Mouse (Mus musculus) lung, postnatal 4 days (tissue): ENCODE measurements at regions not wholly inside any gene's neighbourhood (a gene's known extent, or its start where the extent isn't known, plus 50 kb on each side); places are given as distances from the start of the nearest gene placed in this dataset.

Experiments used
- DNase-seq, 2 experiments: peaks; one replicate each; pipeline ENCODE4 v3.0.0; 2021

GRCm38 (mm10) chr2:57772315-57772714 is 225.4 kb upstream of the Galnt5 start:
- DNase-seq, result no peak

GRCm38 (mm10) chr2:57776154-57776553 is 221.5 kb upstream of the Galnt5 start:
- no peak for DNase-seq

DNA sequence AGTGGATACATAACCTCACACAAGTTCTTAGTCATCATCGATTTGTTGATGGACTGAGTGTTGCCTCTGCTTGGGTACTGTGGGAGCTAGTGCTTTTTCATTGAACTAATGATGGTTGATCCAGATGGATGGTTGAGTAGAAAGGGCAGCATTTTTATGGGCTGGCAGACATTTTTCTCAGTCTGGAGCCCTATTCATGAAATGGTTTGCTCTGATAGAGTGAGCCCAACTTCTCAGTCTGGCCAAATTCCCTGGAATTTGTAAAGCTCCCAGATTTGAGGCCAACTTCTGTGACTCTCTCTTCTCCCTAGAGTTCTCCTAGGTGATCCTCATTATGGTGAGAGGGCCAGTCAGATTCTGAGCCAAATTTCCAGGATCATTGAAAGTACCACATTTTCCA is 216.8 kb upstream of the Galnt5 start:
- no peak for DNase-seq

DNA sequence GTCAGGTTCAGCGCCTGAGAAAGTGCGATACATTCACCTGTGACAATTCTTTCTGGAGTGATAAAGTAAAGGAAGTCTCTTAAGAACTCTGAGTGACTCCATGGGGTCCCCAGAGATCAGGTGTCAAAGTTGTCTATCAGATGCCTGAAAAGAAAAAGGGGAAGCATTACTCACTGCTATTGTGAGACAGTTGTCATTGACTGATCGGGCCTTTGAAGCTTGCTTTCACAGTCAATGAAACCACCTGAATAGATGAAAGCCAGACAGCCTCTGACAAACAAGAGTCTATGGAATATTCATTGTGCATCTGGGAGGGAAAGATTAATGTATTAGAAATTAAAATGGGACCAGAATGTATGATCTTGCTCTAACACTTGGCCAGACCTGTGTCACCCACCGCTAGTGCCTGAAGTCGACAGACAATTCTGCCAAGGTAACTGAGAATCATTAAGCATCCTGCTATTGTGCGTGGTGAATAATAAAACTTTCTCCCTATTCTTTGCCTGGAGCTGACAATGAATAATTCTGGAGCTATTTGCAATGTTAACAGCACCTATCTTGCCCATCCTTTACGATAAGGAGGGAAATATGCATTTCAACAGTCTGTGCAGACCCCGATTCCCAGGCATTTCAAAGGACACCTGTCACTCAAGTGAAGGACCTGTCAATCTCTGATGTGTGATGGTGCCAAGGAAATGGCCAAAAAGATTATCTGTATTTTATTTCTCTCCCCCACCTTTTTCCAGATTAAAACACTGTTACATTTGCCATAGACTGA is 204.0 kb upstream of the Galnt5 start:
- DNase-seq, result no peak

DNA sequence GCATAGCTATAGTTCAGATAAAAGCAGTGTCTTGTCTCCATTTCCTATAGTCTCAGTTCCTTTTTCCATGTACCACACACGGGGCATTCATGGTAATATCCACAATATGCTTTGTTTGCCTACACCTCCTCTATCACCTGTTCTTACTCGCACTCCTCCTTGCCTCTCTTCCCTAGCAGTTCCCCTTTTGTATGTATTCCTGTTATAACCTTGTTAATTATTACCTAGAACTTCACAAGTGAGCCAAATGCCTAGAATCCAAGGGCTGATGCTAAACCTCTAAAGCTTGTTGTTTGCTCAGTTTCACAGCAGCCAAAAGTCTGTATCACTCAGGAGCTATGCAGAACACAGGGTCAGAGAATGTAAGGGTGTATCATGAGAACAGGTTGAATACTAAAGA is 198.4 kb upstream of the Galnt5 start:
- DNase-seq, result no peak

GRCm38 (mm10) chr2:57807911-57808310 is 189.8 kb upstream of the Galnt5 start:
- DNase-seq, result no peak

DNA sequence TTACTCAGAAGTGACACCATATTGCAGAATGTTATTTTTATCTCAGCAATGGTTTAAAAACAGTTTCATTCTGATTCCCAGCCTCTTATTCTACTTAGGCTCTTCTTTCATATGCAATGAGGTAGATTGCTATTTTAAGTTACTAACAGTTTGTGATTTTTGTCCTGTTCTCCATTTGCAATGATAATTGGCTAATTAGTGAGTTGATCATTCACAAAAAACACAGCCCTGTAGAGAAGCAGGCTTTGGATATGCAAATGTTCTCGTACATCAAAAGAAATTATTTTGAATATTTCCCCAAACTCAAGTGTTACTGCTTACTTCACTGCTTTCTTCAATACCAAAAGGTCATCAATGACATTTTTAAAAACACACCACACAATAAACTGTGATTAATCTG is 184.7 kb upstream of the Galnt5 start:
- no peak for DNase-seq

GRCm38 (mm10) chr2:57820343-57820742 is 177.3 kb upstream of the Galnt5 start:
- DNase-seq, result no peak

DNA sequence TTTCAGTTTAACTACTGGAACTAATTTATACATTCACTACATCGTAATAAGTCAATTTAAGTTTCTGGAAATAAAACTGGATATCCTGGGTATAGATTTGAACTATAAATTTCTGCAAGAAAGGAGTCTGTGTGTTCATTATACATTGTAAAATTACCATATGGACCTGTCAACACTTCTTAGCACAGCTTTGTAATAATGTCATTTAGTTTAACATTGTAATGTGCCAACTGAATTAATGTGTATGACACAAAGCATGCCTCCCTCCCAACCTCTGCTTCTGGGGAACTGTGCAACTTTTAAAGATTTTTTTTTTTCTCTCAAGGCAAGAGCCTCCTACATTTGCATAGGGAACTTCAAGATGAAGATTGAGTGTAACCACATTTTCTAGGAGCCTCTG is 176.8 kb upstream of the Galnt5 start:
- no peak for DNase-seq

DNA sequence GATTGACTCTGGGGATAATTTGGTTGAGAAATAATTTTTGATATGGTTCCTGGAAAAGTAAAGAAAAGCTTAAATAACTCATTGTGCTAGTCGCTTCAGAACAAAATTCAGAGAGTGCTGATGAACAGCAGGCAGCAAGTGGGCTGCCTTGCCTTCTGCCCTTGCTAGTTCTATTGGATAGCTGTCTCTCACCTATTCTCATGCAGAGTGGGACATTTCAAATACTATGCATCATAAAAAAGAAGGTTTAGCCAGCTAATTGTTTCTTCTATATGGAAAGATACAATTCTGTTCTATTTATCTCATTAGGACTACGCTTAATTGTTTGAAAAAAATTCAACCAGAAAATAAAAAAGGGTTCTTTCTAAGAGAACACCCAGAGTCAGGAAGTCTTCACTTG is 169.4 kb upstream of the Galnt5 start:
- no peak for DNase-seq

GRCm38 (mm10) chr2:57832565-57833355 is 164.9 kb upstream of the Galnt5 start:
- DNase-seq, result peak in 1 of 2 experiments; percentile 42

DNA sequence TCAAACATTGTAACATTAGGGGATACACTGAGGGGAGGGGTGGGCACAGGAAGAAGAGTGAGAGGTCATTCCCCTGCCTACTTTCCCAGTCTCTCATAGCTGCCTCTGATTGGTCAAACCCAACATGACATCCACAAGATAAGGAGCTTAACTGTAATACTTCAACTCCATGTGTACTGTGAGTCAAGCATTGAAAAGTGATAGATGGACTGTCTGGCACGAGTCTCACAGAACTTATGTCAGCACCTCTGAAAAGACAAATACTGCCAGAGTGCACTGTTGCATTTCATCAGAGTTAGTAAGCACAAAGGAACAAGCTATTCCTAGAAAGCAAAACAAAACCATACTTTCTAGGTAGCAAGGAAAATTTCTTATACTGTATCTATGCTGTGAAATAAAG is 152.5 kb upstream of the Galnt5 start:
- DNase-seq, result no peak

DNA sequence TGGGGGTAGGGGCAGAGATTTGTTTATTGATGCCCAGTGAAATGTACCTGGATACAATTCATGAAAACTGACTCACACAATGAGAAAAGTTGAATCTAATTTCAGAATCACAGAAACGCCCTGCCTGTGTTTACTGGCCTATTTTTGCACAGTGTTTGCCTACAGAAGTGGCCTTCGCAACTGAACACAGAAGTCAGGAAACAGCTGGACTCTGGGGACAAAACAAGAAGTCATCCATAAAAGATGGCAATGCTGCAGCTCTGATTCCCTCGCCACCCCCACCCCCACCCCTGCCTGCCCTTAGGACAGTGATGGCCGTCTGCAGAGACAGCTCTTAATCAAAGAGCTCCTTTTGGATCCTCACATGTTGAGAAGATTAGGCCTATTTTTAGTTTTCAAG is 150.0 kb upstream of the Galnt5 start:
- DNase-seq, result peak in 1 of 2 experiments; percentile 4

DNA sequence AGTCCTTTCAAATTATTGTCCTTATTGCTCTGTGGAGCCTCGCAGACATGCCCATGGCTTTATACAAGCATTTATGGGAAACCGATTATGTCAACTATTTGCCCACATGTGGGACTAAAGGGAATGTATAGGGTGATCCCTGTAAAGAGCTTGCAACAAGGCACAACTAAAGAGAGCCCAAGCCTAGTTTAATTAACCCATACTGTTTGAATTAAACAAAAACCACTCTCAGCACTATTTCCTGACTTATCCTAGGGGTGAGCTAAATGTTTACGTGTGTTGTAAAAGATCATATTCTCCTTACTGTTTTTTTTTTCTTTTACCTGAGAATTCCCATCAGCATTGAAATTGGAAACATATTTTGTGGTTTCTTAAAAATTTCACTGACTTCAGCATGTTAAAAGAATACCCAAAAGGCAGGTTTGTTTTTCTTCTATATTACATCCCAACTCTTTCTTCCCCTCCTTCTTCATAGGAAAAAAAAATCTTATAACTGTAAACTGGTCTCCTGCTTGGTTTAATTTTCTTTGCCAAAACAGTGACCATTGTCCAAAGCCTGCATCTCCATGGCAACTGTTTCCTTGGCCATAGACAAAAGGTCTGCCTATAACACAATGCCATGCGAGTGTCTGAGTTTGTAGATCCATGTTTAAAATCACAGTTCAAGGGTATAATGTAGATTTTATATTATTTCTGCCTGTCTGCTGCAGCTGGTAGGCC is 148.2 kb upstream of the Galnt5 start:
- no peak for DNase-seq

- no peak for DNase-seq
Observed at GRCm38 (mm10) chr2:57850058-57850400, 147.7 kb upstream of the Galnt5 start.

DNA sequence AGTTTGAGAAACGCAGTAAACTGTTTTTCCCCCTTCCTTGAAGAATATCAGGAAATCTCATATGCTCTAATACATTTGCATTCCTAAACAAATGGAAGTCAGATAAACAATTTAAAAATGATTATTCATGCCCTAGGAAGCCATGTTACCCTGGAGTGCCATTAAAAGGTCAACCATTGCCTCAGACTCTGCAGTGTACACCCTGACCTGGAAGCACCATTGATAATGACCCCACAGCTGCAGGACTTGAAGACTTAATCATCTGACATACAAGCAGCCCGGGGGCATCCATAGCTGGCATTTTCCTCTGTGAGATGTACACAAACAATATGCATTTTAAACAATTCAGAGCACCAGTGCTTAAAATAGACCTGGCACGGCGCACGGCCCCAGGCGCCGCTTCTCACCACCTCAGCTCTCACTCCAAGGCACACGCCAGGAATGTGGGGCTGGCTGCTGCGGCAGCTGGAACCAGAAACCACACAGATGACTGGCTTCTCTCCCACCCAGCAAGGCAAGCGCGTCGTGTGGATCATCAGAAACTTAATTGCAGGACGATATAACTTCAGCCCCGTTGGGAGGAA is 141.1 kb upstream of the Galnt5 start:
- peak; percentile 9 to 57 for DNase-seq

DNA sequence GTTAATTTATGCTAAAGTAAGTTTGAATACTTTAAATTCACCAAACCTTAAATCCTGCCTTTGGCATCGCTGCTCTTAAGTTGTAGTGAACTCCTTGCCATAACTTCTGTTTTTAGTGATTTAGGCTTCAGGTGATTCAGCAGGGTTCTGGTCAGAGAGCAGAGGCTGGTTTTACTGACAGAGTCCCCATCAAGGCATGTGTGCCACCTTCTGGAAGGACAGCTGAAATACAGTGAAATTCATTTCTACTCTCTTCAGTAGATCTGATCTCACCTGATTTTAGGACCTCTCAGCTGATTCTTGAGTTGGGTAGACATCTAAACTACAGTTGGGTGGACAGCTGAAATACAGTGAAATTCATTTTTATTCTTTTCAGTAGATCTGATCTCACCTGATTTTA is 132.4 kb upstream of the Galnt5 start:
- DNase-seq, result no peak

- DNase-seq, result no peak
Observed at GRCm38 (mm10) chr2:57868046-57868445, 129.6 kb upstream of the Galnt5 start.

DNA sequence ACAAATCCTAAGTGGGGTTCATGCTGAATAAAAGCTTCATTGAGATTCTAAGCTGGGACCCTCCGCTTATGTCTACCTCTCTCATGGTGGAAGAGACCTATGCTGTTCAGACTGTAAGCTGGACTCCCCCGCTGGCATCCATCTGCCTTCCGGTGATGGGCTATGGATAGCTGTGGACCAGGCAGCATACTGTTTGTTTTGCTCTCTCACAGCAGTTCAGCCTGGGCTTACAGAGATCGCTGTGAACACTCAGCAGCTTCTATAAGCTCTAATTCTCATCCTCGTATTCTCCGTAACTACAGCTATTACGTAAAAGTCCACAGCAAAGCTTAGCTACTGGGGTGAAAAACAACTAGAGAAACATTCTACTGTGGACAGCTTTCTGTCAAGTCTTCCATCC is 97.5 kb upstream of the Galnt5 start:
- no peak for DNase-seq

GRCm38 (mm10) chr2:57900580-57901247 is 97.0 kb upstream of the Galnt5 start:
- DNase-seq, result no peak

GRCm38 (mm10) chr2:57905184-57905583 is 92.5 kb upstream of the Galnt5 start:
- DNase-seq, result no peak

DNA sequence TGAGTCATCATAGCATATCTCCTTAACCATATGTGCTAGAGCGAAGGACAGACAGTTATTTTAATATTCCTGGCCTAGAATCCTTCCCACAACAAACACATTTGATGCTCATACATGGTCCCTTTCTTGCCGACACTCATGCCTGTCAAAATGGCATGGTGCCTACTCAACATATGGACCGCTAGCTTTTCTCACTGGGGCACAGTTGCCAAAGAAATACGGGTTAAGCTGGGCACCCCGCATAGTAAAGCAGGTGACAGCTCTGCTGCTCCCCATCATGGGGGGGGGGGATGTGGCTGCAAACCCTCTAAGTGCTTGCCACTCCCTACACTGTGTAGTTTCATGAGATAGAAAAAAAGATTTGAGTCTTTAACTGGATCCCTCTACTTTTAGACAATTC is 90.7 kb upstream of the Galnt5 start:
- no peak for DNase-seq

GRCm38 (mm10) chr2:57909706-57910105 is 88.0 kb upstream of the Galnt5 start:
- DNase-seq, result no peak
